ENCODE assay signal across 18 mouse cellular contexts in genomic region chr1:97754392-97754791, GRCm38 (mm10). TPM values are rescaled to one million over a fixed set of nuclear protein-coding genes. Genes with fewer than 3 reads are reported as not detected.
DNase-seq lines count a peak whose midpoint lies in the region; ATAC-seq lines count a peak whose summit lies in the region.
"Had no signal": no experiment of that assay in that cellular context is flagged by ENCODE, and none has a peak within 500 bp of the region (broad histone marks: within the 10 kb centered on the region; RNA-seq: fewer than 3 reads in every experiment).

No protein-coding gene starts in this region.

- peaks cover 85% of the 10 kb centered on the region for H3K36me3 ChIP-seq in megakaryocyte, embryonic 14.5 days (replicated peaks; ENCODE audit: low read length)
- H3K36me3 ChIP-seq in forebrain, embryonic 13.5 days (ENCODE audit: poor library complexity, severe bottlenecking): peaks cover 34% of the 10 kb centered on the region
- peaks cover 55% of the 10 kb centered on the region for H3K36me3 ChIP-seq in hindbrain, embryonic 10.5 days

- H3K4me1 ChIP-seq in megakaryocyte, embryonic 14.5 days: peaks cover 33% of the 10 kb centered on the region
- no peaks in the 10 kb centered on the region for H3K4me1 ChIP-seq in forebrain, embryonic 13.5 days
- H3K4me1 ChIP-seq in hindbrain, embryonic 10.5 days (replicated peaks): no peaks in the 10 kb centered on the region
- H3K4me1 ChIP-seq: embryonic facial prominence, embryonic 12.5 days; forebrain, embryonic 12.5 days; hindbrain, embryonic 15.5 days had no signal

- no peak overlapping the region for H3K27ac ChIP-seq in forebrain, embryonic 13.5 days
- no peak overlapping the region for H3K27ac ChIP-seq in hindbrain, embryonic 10.5 days
- H3K27ac ChIP-seq: embryonic facial prominence, embryonic 12.5 days; forebrain, embryonic 12.5 days; heart, adult 2 months; hindbrain, embryonic 15.5 days had no signal

- no peaks in the 10 kb centered on the region for H3K9me3 ChIP-seq in megakaryocyte, embryonic 14.5 days
- H3K9me3 ChIP-seq in forebrain, embryonic 13.5 days (replicated peaks): no peaks in the 10 kb centered on the region
- no peaks in the 10 kb centered on the region for H3K9me3 ChIP-seq in hindbrain, embryonic 10.5 days
- H3K9me3 ChIP-seq: embryonic facial prominence, embryonic 12.5 days; forebrain, embryonic 12.5 days; heart, embryonic 12.5 days; hindbrain, embryonic 15.5 days had no signal

- 77% methylated on average over 4 of the region's 4 CpGs for WGBS in forebrain, embryonic 13.5 days
- WGBS in hindbrain, embryonic 10.5 days: 79% methylated on average over 4 of the region's 4 CpGs

- no peak overlapping the region for H3K4me2 ChIP-seq in forebrain, embryonic 13.5 days
- H3K4me2 ChIP-seq: embryonic facial prominence, embryonic 12.5 days; forebrain, embryonic 12.5 days; heart, embryonic 12.5 days; hindbrain, embryonic 15.5 days had no signal

- DNase-seq in hindbrain, embryonic 10.5 days (ENCODE audit: low spot score): no peak
- DNase-seq in cerebellum, adult 9-10 months: no peak
- DNase-seq: adrenal gland, adult 2 months; adrenal gland, postnatal 25 days; cerebellum, adult 2 months; cerebellum, postnatal 14 days; forebrain, postnatal 0 days; gastrocnemius, postnatal 14 days; heart, adult 2 months had no signal

- no peak overlapping the region for H3K9ac ChIP-seq in forebrain, embryonic 13.5 days
- H3K9ac ChIP-seq: embryonic facial prominence, embryonic 12.5 days; forebrain, embryonic 12.5 days; forebrain, postnatal 0 days; heart, embryonic 12.5 days; hindbrain, embryonic 15.5 days had no signal

- H3K27me3 ChIP-seq in megakaryocyte, embryonic 14.5 days (replicated peaks): no peaks in the 10 kb centered on the region
- no peaks in the 10 kb centered on the region for H3K27me3 ChIP-seq in forebrain, embryonic 13.5 days
- no peaks in the 10 kb centered on the region for H3K27me3 ChIP-seq in hindbrain, embryonic 10.5 days (ENCODE audit: insufficient read depth, poor library complexity, severe bottlenecking)
- H3K27me3 ChIP-seq: embryonic facial prominence, embryonic 12.5 days; forebrain, embryonic 12.5 days; heart, embryonic 12.5 days; hindbrain, embryonic 15.5 days had no signal

- H3K4me3 ChIP-seq in megakaryocyte, embryonic 14.5 days (replicated peaks): peak overlapping the region; percentile 5
- H3K4me3 ChIP-seq in forebrain, embryonic 13.5 days: no peak overlapping the region
- no peak overlapping the region for H3K4me3 ChIP-seq in hindbrain, embryonic 10.5 days
- H3K4me3 ChIP-seq: embryonic facial prominence, embryonic 12.5 days; forebrain, embryonic 12.5 days; heart, adult 2 months; heart, embryonic 12.5 days; hindbrain, embryonic 15.5 days had no signal

- ATAC-seq in megakaryocyte, adult 5-6 weeks (ENCODE audit: poor library complexity, severe bottlenecking): no peak
- ATAC-seq in erythroid progenitor cell, adult 5-6 weeks (replicated peaks; ENCODE audit: low FRiP score, poor library complexity, severe bottlenecking): peak; percentile 65
- ATAC-seq in megakaryocyte progenitor cell, adult 5-6 weeks (replicated peaks; ENCODE audit: poor library complexity): peak; percentile 37; the same call in 1 of the 2 replicates
- no peak for ATAC-seq in forebrain, embryonic 13.5 days
- ATAC-seq: forebrain, postnatal 0 days had no signal

RNA-seq across cellular contexts. Expression of gene Gin1, which starts 15.6 kb away (rescaled TPM):
- 1.2 TPM in 1 of 2 replicates, not detected in the other for polyA plus RNA-seq in megakaryocyte, embryonic 14.5 days (2012; ENCODE audit: insufficient read depth, low replicate concordance)
- 18.5 and 25.4 TPM in 2 replicates for total RNA-seq in megakaryocyte, adult 5-6 weeks (2015)
- 8.6 and 11.2 TPM in 2 replicates for total RNA-seq in megakaryocyte, adult 5-6 weeks (2017)
- total RNA-seq in erythroid progenitor cell, adult 5-6 weeks (2015; ENCODE audit: low replicate concordance): 13.0 and 24.3 TPM in 2 replicates
- total RNA-seq in erythroid progenitor cell, adult 5-6 weeks (2017; ENCODE audit: low replicate concordance): 21.6 and 26.6 TPM in 2 replicates
- total RNA-seq in megakaryocyte progenitor cell, adult 5-6 weeks (2015): 26.4 and 32.0 TPM in 2 replicates
- total RNA-seq in megakaryocyte progenitor cell, adult 5-6 weeks (2017): 14.0 and 19.3 TPM in 2 replicates
- 22.1 and 23.2 TPM in 2 replicates for polyA plus RNA-seq in forebrain, embryonic 13.5 days (2015; fragmentation: Nextera tagmentation; extraction: Ambion mirVana)
- polyA plus RNA-seq in hindbrain, embryonic 10.5 days (2016; fragmentation: Nextera tagmentation; extraction: Ambion mirVana): 14.7 and 16.6 TPM in 2 replicates

RNA-seq across cellular contexts. Expression of gene Ppip5k2, which starts 15.8 kb away (rescaled TPM):
- polyA plus RNA-seq in megakaryocyte, embryonic 14.5 days (2012; ENCODE audit: insufficient read depth, low replicate concordance): 0.52 and 2.9 TPM in 2 replicates
- 33.2 and 35.7 TPM in 2 replicates for total RNA-seq in megakaryocyte, adult 5-6 weeks (2015)
- 44.4 and 45.2 TPM in 2 replicates for total RNA-seq in megakaryocyte, adult 5-6 weeks (2017)
- 6.8 and 14.3 TPM in 2 replicates for total RNA-seq in erythroid progenitor cell, adult 5-6 weeks (2015; ENCODE audit: low replicate concordance)
- 6.8 and 9.1 TPM in 2 replicates for total RNA-seq in erythroid progenitor cell, adult 5-6 weeks (2017; ENCODE audit: low replicate concordance)
- total RNA-seq in megakaryocyte progenitor cell, adult 5-6 weeks (2015): 59.3 and 69.5 TPM in 2 replicates
- total RNA-seq in megakaryocyte progenitor cell, adult 5-6 weeks (2017): 64.3 and 77.7 TPM in 2 replicates
- polyA plus RNA-seq in forebrain, embryonic 13.5 days (2015; fragmentation: Nextera tagmentation; extraction: Ambion mirVana): 44.8 and 51.7 TPM in 2 replicates
- polyA plus RNA-seq in hindbrain, embryonic 10.5 days (2016; fragmentation: Nextera tagmentation; extraction: Ambion mirVana): 35.8 and 40.3 TPM in 2 replicates

Comparison
In these comparisons a context has a peak if more than half of its experiments do, and no peak if none do; other contexts are left out.
1. ATAC-seq: peak in erythroid progenitor cell, adult 5-6 weeks (single experiment) and megakaryocyte progenitor cell, adult 5-6 weeks (single experiment); none in megakaryocyte, adult 5-6 weeks (single experiment) and forebrain, embryonic 13.5 days (single experiment).